Mouse (Mus musculus) skeletal muscle tissue, adult 2 months (tissue): ENCODE measurements around the gene 1700034J05Rik.

ENCODE experiments used
- DNase-seq: peaks from one replicate; pipeline ENCODE4 v3.0.0-alpha.2; 2012; ENCODE audit warnings: low read depth, low spot score

1700034J05Rik gene

DNA sequence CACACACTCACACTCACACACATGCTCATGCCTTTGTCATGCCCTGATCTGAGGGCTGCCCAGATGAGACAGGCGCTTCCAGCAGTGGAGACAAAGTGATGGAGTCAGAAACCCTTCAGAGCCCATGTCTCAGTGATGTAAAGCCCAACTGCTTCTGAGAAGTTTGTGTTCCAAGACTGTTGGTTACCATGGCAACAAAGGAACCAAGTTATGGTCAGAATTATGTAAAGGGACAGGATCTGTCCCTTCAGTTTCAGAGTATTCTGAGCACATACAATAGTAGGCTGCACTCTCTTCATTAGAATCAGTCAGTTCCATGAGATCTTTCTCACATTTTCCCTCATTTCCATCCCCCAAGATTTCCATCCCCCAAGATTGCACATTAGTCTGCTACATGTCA lies at the start of gene 1700034J05Rik:
TSS of gene 1700034J05Rik (minus strand) at position 165 of the 400 bp plus-strand sequence.
- DNase-seq: no peak

DNA sequence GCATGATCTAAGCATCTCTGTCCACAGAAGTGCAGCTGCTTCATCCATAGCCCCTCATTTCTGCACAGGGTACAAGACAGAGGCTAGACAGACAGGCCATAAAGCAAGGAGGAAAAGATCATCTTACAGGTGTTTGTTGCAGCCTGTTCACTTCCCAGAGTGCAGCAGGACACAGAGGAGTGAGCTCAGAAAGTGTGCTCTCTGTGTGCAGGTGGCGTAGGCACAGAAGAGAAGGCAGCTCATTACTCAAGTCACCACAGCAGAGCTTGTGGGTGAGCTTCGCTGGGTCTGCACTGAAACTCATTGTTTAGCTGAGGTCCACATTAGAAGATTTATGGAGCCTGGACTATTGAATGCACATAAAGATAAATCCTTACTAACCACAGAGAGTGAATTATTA lies 45.5 kb upstream of the 1700034J05Rik start:
- DNase-seq: no peak

GRCm38 (mm10) chr6:146999302-146999701 lies 45.1 kb upstream of the 1700034J05Rik start:
- no peak for DNase-seq

- no peak for DNase-seq
Observed at GRCm38 (mm10) chr6:146998710-146999109, 44.5 kb upstream of the 1700034J05Rik start.

- no peak for DNase-seq
Observed at GRCm38 (mm10) chr6:146997006-146997405, 42.8 kb upstream of the 1700034J05Rik start.

DNA sequence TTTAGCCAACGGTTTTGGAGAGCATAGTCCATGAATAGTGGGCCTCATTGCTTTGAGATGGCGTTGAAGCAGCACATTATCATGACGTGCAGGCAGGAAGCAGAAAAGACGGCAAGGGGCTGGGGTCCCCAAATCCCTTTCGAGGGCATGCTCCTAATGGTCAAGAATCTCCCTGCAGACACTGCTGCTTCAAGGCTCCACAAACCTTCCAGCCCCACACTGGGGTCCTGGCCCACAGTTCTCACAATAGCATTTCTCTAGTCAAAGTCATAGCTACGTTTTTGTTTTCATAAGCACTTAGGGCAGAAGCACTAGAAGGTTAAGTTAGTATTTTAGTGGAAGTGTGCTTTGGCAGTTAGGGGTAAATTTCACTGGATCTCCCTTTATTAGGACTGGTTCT lies 41.7 kb upstream of the 1700034J05Rik start:
- DNase-seq: no peak

DNA sequence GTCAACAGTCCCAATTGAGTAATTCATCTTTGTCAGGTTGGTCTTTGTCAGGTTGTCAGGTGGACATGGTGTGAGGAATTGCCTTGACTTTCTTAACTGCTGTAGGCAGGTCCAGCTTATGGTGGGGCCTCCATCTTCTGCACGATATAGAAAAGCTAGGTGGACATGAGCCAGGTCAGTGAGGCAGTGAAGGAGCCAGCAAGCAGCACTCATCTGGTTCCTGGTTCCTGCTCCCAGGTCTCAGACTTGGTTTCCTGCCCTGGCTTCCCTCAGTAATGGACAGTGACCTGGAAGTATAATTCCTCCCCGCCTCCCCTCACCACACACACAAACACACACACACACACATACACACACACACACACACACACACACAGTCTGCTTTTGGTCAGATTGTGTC lies 41.2 kb upstream of the 1700034J05Rik start:
- no peak for DNase-seq

- no peak for DNase-seq
Observed at GRCm38 (mm10) chr6:146994236-146994635, 40.0 kb upstream of the 1700034J05Rik start.

GRCm38 (mm10) chr6:146984569-146984968 lies 30.3 kb upstream of the 1700034J05Rik start:
- no peak for DNase-seq

GRCm38 (mm10) chr6:146981249-146981835 lies 27.1 kb upstream of the 1700034J05Rik start:
- no peak for DNase-seq

DNA sequence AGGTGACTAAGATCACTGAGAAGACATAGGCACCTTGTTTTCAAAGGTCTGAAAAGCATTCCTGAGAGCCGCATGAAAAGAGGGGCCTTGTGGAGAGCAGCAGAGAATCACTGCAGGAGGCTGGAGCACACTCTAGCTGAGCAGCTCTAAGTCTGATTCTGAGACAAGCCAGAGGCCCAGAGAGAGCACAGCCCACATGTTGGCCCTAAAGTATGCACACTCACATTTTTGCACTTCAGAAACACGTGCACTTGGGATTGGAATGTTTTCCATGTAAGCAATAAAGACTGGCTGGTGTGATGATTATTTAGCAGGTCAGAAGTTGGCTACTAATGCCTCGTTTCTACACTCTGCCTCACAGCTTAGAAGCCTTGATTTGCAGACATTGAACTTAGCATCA lies 25.7 kb upstream of the 1700034J05Rik start:
- DNase-seq: no peak

- DNase-seq: no peak
Observed at GRCm38 (mm10) chr6:146979115-146979744, 25.0 kb upstream of the 1700034J05Rik start.

- no peak for DNase-seq
Observed at GRCm38 (mm10) chr6:146978691-146979114, 24.5 kb upstream of the 1700034J05Rik start.

- DNase-seq: no peak
Observed at GRCm38 (mm10) chr6:146976446-146976845, 22.2 kb upstream of the 1700034J05Rik start.

DNA sequence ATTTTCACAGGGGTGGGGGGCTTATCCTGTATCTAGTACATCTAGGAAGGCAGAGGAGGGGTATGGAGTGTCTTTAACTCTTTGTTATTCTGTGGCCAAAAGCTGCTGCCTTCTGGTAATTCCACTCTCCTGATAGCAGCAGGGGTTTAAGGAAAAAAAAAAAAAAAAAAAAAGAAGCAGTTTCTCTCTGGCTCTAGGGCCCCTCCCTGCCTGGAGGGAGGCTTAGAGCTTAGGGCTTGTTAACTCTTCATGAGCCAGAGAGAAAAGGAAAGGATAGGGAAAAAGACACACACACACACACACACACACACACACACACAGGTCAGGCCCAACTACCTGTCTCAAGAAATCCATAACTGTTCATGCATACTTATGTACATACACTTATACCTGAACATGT lies 19.6 kb upstream of the 1700034J05Rik start:
- no peak for DNase-seq

DNA sequence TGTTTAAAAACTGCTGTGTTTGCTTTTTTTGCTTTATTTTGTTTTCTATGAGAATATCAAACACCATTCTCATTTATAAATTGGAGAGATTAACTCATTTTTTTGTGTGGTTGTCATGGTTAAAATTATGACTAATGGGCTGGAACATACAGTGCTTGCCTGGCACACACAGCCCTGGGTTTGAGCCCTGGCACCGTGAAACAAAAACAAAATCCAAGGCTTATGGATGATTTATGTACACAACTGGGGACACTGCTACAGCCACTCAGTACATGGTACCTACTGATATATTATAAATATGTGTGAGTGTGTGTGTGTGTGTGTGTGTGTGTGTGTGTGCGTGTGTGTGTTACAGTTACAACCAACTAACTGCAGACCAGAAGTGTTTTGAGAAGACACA lies 19.2 kb upstream of the 1700034J05Rik start:
- no peak for DNase-seq

- DNase-seq: no peak
Observed at GRCm38 (mm10) chr6:146972740-146973139, 18.5 kb upstream of the 1700034J05Rik start.

DNA sequence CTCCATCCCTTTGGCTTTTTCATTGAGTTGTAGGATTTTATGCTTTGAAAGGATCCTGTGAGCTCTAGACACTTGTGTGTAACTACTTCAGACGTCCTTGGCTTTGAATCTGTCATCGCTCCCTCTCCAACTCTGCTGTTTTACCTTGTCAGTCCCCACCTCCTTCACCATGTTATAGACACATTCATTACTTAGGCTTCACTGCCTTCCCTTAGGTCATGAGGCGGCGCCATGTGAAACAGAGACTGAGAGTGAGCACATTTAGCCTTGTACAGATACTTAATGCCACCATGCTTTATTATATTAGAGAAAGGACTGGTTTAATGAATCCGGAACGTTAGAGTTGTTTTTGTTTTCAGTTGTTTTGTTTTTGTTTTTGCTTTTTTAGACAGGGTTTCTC lies 17.8 kb upstream of the 1700034J05Rik start:
- DNase-seq: no peak

GRCm38 (mm10) chr6:146971366-146971765 lies 17.1 kb upstream of the 1700034J05Rik start:
- DNase-seq: no peak

GRCm38 (mm10) chr6:146970811-146971210 lies 16.6 kb upstream of the 1700034J05Rik start:
- no peak for DNase-seq

GRCm38 (mm10) chr6:146967836-146968235 lies 13.6 kb upstream of the 1700034J05Rik start:
- DNase-seq: no peak

DNA sequence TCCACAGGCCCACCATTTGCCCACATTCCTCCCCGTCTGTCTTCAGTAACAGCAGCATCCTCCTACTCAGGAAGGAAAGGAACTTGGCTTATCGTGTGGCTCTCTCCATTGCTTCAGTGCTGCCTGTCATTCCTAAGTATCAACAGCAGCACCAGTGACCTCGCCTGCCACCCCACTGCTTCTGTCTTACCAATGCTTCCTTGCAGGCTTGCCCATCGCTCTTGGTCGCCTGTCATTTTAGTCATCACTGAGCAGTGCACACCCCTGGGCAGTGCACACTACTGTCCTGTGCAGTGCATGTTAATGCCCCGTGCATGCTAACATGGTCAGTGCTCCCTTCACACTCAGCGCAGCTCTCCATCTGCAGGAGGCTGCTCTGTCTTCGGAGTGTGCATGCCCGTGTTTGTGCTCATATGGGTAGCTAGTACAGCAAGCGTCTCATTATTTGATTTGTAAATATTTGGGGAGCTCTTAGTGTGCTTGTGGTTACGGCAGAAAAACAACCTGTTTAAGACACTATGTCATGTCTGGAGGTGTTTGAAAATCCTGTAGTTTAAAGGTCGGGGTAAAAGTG lies 12.3 kb upstream of the 1700034J05Rik start:
- no peak for DNase-seq

DNA sequence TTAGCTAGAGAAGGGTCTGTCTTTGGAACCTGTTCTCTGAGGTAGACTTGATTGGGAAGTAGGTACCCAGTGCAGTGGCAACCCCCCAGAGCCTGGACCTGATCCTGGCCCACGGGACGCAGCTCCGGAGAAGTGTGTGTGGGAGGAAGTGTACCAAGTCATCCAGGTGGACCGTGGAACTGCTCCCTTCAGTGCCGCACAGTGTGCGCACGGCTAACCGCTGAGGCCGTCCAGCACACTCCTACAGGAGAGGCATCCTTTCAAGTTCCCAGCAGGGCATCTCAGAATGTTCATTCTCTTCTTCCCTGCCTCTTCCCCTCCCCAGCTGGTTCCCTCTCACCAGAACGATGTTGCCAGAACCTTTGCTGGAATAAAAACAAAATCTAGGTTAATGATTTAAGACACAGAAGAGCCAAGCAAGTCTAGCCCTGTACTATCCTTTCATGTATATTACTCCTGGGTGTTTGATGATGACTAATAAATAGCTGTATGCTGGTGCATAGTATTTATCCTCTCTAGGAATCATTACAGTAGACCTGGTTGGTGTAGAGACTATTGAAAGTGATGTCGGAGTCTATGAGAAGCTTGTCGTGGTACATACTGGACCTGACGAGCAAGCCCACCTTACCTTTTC lies 11.0 kb upstream of the 1700034J05Rik start:
- no peak for DNase-seq
